Mouse (Mus musculus) T-helper 2 cell (primary cell): ENCODE measurements around the gene Frmd4a.
"Not testable (repeated sequence)": the region's sequence is repeated elsewhere in the genome, so short reads cannot be mapped to it uniquely, and the experiment has no call there.

Experiments used
- in situ Hi-C: fragments of 300-600 bp; cut with MboI, MseI; formaldehyde crosslinking; loops from one replicate; pipeline ENCODE4 v1.15.1; 2025; ENCODE audit warnings: high pct_unique_total_duplicates

The Frmd4a gene

GRCm38 (mm10) chr2:4550017-4550763 is 532.7 kb downstream of the Frmd4a start:
- in situ Hi-C loops, result no loop called here

GRCm38 (mm10) chr2:4551438-4551837 is 533.9 kb downstream of the Frmd4a start:
- in situ Hi-C loops, result no loop called here

GRCm38 (mm10) chr2:4551866-4552265 is 534.3 kb downstream of the Frmd4a start:
- in situ Hi-C loops, result no loop called here

- in situ Hi-C loops, result no loop called here
Measured at GRCm38 (mm10) chr2:4552486-4552885, 535.0 kb downstream of the Frmd4a start.

- in situ Hi-C loops, result no loop called here
Measured at GRCm38 (mm10) chr2:4555221-4555631, 537.7 kb downstream of the Frmd4a start.

- in situ Hi-C loops, result no loop called here
Measured at GRCm38 (mm10) chr2:4556188-4556587, 538.7 kb downstream of the Frmd4a start.

GRCm38 (mm10) chr2:4557028-4557427 is 539.5 kb downstream of the Frmd4a start:
- in situ Hi-C loops, result no loop called here

GRCm38 (mm10) chr2:4557466-4557865 is 539.9 kb downstream of the Frmd4a start:
- in situ Hi-C loops, result no loop called here

- in situ Hi-C loops, result no loop called here
Measured at GRCm38 (mm10) chr2:4558651-4559203, 541.2 kb downstream of the Frmd4a start.

GRCm38 (mm10) chr2:4559211-4559882 is 541.8 kb downstream of the Frmd4a start:
- in situ Hi-C loops, result no loop called here

- in situ Hi-C loops, result no loop called here
Measured at GRCm38 (mm10) chr2:4559883-4560247, 542.3 kb downstream of the Frmd4a start.

GRCm38 (mm10) chr2:4560516-4560915 is 543.0 kb downstream of the Frmd4a start:
- in situ Hi-C loops, result not testable (repeated sequence)

- in situ Hi-C loops, result no loop called here
Measured at GRCm38 (mm10) chr2:4561196-4561595, 543.7 kb downstream of the Frmd4a start.

GRCm38 (mm10) chr2:4562373-4562772 is 544.9 kb downstream of the Frmd4a start:
- in situ Hi-C loops, result no loop called here

GRCm38 (mm10) chr2:4562826-4563225 is 545.3 kb downstream of the Frmd4a start:
- in situ Hi-C loops, result no loop called here

- in situ Hi-C loops, result no loop called here
Measured at GRCm38 (mm10) chr2:4563322-4563721, 545.8 kb downstream of the Frmd4a start.

GRCm38 (mm10) chr2:4566260-4566955 is 548.9 kb downstream of the Frmd4a start:
- in situ Hi-C loops, result no loop called here

- in situ Hi-C loops, result no loop called here
Measured at GRCm38 (mm10) chr2:4566956-4567680, 549.6 kb downstream of the Frmd4a start.

- in situ Hi-C loops, result no loop called here
Measured at GRCm38 (mm10) chr2:4568967-4569366, 551.5 kb downstream of the Frmd4a start.

- in situ Hi-C loops, result no loop called here
Measured at GRCm38 (mm10) chr2:4570186-4570861, 552.8 kb downstream of the Frmd4a start.
